Mouse (Mus musculus) yolk sac, embryonic 10.5 days (tissue): ENCODE results near the gene Keap1.
A peak's percentile ranks its signal among the peaks of the same experiment; 100 is the strongest.
"Not testable (repeated sequence)": the region's sequence is repeated elsewhere in the genome, so short reads cannot be mapped to it uniquely, and the experiment has no call there.

Experiments used
- DNase-seq: peaks from one replicate; pipeline ENCODE4 v3.0.0-alpha.2; 2017; ENCODE audit warnings: low spot score

Gene Keap1

DNA sequence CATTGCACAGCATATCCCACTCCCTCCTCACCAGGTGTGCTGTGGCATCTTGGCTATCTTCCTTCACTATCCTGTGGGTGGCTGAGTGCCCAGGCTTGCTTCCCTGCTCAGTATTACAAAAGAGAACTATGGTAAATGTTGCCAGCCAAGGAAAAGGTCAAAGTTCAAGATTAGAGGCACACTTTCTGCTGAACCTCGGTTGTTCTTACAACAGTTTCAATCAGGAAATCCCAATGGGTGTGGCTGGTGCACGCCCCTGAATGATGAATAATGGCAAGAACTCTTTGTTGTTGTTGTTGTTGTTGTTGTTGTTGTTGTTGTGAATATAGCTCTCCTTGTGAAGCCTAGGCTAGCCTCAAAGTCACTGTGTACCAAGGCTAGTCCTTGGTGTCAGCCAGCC lies 22.7 kb upstream of the Keap1 start:
- no peak for DNase-seq

DNA sequence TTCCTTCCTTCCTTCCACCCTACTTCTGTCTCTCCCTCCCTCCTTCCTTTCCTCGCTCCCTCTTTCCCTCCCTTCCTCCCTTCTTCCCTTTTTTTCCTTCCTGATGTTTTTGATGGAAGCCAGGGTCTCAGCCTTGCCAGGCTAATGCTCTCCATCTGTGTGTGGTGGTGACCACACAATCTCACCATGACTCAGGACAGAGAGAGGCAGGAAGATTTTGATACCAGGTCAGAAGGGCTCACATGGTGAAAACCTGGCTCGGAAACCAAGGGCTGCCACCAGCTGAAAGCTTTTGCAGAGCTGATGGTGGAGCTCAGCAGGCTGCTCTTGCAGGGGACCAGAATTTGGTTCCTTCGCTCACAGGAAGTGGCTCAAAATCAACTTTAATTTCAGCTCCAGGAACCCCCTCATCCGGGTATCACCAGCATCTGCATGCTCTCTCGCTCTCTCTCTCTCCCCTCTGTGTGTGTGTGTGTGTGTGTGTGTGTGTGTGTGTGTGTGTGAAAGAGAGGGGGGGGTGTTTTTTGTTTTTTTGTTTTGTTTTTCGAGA lies 21.4 kb upstream of the Keap1 start:
- DNase-seq: no peak

GRCm38 (mm10) chr9:21256349-21256748 lies 17.2 kb upstream of the Keap1 start:
- DNase-seq: not testable (repeated sequence)

GRCm38 (mm10) chr9:21254690-21255089 lies 15.5 kb upstream of the Keap1 start:
- DNase-seq: no peak

DNA sequence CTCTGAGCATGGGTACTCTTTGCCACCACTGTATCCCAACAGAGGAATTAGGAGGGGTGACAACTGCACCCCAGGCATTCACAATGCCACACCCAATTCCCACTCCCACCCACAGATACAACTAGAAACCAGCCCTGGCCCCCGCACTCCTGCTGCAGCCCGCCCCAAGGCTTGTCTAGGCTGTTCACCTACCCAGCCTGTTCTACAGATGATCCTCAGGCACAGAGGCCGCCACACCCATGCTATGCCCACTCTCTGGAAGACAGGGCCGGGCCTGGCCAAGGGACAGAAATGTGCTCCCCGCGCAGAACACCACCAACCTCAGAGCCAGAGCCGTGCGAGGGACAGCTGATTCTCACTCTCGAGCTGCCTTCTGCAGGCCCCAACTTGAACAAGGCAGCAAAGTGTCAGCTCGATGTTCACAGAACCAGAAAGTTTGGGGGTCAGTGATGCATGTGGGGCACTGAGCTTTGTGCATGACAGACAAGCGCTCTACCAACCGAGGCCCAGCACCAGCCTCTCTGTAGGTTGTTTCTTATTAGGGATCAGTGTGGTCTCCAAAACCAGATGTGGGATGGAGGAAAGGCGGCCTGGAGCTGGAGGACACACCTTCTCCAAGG lies 12.1 kb upstream of the Keap1 start:
- no peak for DNase-seq

DNA sequence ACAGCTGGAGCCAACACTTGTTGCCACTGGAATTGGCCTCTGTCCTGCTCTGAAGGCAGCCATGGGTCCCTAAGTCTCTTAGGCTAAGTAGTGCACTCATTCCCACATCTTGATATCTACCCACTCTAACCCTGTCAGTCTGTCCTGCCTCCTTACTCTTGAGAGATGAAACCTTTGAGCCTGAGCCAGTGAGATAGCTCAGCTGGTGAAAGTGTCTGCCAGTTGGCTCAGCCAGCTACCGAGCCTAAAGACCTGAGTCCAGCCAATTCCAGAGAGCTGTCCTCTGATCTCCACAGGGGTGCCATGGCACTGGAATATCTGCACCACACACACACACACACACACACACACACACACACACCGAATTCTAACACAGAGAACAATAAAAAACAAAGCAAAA lies 11.3 kb upstream of the Keap1 start:
- DNase-seq: no peak

GRCm38 (mm10) chr9:21249629-21250508 lies 10.7 kb upstream of the Keap1 start:
- no peak for DNase-seq

DNA sequence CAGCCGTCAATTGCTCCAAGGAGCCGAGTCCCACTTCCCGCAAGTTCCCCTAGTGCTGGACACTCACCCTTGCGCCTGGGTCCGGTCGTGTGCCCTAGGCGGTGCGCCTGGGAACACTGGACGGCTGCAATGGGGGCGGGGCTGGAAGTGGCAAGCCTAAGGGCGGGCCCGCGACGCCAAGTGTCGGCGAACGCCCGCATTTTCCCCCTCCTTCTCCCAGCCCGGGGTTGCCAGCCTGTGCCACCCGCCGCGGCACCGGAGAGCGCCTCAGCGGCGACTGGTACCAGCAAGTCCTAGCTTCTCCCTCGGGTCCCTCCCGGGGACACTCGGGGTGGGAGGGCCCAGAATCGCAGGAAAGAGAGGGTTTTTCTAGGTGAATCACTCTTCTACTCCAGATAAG lies 9.2 kb upstream of the Keap1 start, which contains the start of gene S1pr5:
Gene S1pr5, minus strand, starts transcription at position 118 of the 400 bp plus-strand sequence.
- DNase-seq: no peak

- DNase-seq: no peak
These were observed 7.2 kb upstream of the Keap1 start for GRCm38 (mm10) chr9:21246342-21246741.

- no peak for DNase-seq
These were observed 5.9 kb upstream of the Keap1 start for GRCm38 (mm10) chr9:21245113-21245487.

GRCm38 (mm10) chr9:21244428-21245112 lies 5.4 kb upstream of the Keap1 start:
- DNase-seq: no peak

- DNase-seq: no peak
These were observed 4.8 kb upstream of the Keap1 start for GRCm38 (mm10) chr9:21243826-21244427.

- DNase-seq: peak; percentile 77
These were observed 2.2 kb upstream of the Keap1 start for GRCm38 (mm10) chr9:21241343-21241742.

GRCm38 (mm10) chr9:21239465-21239848 lies 296 bp upstream of the Keap1 start:
- DNase-seq: no peak

DNA sequence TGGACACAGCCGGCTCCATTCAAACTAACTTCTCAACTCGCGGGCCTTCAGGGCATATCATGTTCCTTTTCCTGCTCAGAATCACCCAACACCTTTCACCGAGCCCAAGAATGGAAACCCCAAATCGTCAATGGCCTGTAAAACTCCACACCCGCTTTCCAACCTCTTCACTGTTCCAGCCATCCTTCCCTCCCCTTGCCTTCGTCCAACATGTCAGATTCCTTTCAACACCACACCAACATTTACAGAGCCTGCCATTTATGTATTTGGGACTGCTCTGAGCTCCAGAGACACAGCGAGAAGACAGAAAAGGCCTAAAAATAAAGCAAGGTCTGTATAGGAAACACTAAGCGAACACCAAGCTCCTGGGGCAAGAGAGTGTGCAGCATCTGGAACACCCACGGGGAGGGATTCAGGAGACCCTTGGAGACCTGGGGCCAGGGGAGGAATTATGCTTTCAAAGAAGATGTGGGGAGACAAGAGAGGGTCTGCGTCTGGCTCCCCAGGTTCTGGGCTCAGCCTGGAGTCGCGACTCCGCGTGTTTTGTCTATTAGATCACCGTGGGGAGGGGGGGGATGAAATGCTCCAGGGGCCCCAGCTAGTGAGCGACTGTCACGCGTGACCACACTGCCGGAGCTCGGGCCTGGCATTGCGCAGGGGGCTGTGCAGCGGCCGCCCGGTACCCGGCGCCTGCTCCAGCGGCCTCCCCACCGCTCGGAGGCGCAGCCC lies 993 bp downstream of the Keap1 start:
- peak; percentile 52 for DNase-seq

DNA sequence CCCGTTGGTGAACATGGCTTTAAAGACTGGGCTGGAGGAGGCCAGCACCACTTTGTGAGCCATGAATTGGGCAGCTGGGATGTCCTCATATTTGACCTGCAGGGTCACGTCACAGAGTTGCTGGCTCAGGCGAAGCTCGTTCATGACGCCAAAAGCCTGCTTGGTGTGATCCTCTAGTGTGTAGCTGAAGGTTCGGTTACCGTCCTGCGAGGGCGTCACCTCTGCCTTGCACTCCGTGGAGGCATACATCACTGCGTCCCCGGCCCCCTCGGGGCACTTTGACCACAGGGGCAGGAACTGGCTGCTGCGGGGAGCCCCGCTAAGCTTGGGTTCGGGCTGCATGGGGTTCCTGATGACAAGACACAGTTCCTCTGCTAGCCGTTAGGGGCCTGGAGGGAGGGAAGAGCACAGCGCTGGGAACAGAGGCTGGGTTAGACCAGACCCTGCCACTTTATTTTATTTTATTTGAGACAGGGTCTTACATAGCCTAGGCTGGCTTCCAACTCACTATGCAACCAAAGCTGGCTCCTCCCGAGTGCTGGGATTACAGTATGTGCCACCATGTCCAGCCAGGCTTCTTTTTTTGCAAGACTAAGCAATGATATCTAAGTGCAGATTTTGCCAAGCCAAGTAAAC lies 1.7 kb downstream of the Keap1 start:
- peak; percentile 44 for DNase-seq

- DNase-seq: no peak
These were observed 2.2 kb downstream of the Keap1 start for GRCm38 (mm10) chr9:21236991-21237367.

DNA sequence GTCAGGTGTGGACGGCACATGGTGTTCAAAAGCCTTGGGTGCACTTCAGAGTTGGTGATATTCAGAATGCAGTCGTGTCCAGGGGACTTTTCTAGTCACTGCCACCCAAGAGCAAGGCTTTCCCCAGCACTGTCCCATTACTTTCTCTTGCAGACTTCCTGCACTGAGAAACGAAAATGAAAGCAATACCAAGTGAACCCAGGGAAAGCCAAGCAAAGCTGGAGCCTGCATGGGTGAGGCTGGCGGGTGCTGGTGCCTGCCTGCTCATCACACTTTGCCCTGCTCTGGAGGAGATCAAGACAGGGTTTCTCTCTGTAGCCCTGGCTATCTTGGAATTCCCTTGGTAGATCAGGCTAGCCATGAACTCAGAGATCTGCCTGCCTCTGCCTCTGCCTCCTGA lies 3.8 kb downstream of the Keap1 start:
- DNase-seq: no peak

GRCm38 (mm10) chr9:21233805-21234204 lies 5.4 kb downstream of the Keap1 start:
- no peak for DNase-seq

DNA sequence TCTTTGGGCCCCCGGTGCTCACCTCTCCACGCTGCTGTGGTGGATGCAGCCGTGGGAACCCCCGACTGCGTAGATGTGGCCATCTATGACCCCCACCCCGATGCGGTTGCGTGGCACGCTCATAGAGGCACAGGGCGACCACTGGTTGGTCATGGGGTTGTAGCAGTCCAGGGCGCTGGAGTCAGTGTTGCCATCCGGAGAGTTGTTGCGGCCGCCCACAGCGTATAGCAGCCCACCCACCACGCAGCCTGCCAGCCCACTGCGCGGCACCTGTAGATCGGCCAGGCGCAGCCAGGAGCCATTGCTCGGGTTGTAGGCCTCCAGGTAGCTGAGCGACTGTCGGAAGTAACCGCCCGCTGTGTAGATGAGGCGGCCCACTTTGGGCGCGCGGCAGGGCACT lies 5.8 kb downstream of the Keap1 start:
- DNase-seq: no peak

- DNase-seq: no peak
These were observed 6.3 kb downstream of the Keap1 start for GRCm38 (mm10) chr9:21232867-21233266.
